Mouse (Mus musculus) lung, embryonic 16.5 days (tissue): ENCODE measurements around the gene Tns4. TPM values are rescaled to one million over a fixed set of nuclear protein-coding genes. Genes with fewer than 3 reads are reported as not detected.

Experiments used
- ATAC-seq: fragments of 200-750 bp; cut with Nextera tagmentation; 2 replicates; pipeline ENCODE4 v1.8.0; 2017; ENCODE audit warnings: low read depth, mild to moderate bottlenecking, moderate library complexity
- H3K27ac ChIP-seq: fragments of 300-500 bp; sonication (generic); 2 replicates; pipeline ENCODE4 v1.5.1; 2014; ENCODE audit warnings: mild to moderate bottlenecking, control low read depth, low read length
- H3K27me3 ChIP-seq: fragments of 300-500 bp; sonication (generic); 2 replicates; pipeline ENCODE4 v1.6.1; 2014; ENCODE audit warnings: low read depth, low read length, mixed read lengths; ENCODE audit not compliant: control insufficient read depth, insufficient read depth
- H3K36me3 ChIP-seq: fragments of 300-500 bp; sonication (generic); 2 replicates; pipeline ENCODE4 v1.6.1; 2014; ENCODE audit warnings: low read length; ENCODE audit not compliant: control insufficient read depth, insufficient read depth
- H3K4me1 ChIP-seq: fragments of 300-500 bp; sonication (generic); replicated peaks from 2 replicates; pipeline ENCODE4 v1.6.1; 2014; ENCODE audit warnings: low read length, mixed read lengths; ENCODE audit not compliant: control insufficient read depth, insufficient read depth
- H3K4me2 ChIP-seq: fragments of 300-500 bp; sonication (generic); 2 replicates; pipeline ENCODE4 v1.6.1; 2014; ENCODE audit warnings: low read depth, low read length, control low read depth
- H3K4me3 ChIP-seq: fragments of 300-500 bp; sonication (generic); 2 replicates; pipeline ENCODE4 v1.5.1; 2014; ENCODE audit warnings: mild to moderate bottlenecking, low read length, control low read depth
- H3K9ac ChIP-seq: fragments of 300-500 bp; sonication (generic); 2 replicates; pipeline ENCODE4 v1.6.1; 2014; ENCODE audit warnings: low read length, control low read depth
- H3K9me3 ChIP-seq: fragments of 300-500 bp; sonication (generic); 2 replicates; pipeline ENCODE4 v1.6.1; 2016; ENCODE audit warnings: low read length; ENCODE audit not compliant: control insufficient read depth
- WGBS: fragments of 180-500 bp; shearing (Covaris S2); extraction: QIAGEN DNeasy Blood & Tissue Kit; methylation state at CpG from one replicate; pipeline ENCODE4 v1.1.7; 2014; 5-methylcytosine and 5-hydroxymethylcytosine counted together
- polyA plus RNA-seq: library from polyadenylated mRNA; unstranded; fragments of >200 nt; fragmentation: Nextera tagmentation; extraction: Ambion mirVana; gene quantifications from 2 replicates; pipeline ENCODE4 v1.2.1, GENCODE M21; 2015

Gene Tns4
- polyA plus RNA-seq, 1 experiment from 2014 or later = 0.39 TPM

GRCm38 (mm10) chr11:99130736-99131462, 41.8 kb upstream of the Tns4 start:
- no peaks in the 10 kb centered on the region for H3K9me3 ChIP-seq
- no peaks in the 10 kb centered on the region for H3K36me3 ChIP-seq
- no peaks in the 10 kb centered on the region for H3K27me3 ChIP-seq
- WGBS = 63% methylated on average over 5 of the region's 5 CpGs
- H3K27ac ChIP-seq = no peak overlapping the region
- no peak overlapping the region for H3K9ac ChIP-seq
- no peak for ATAC-seq
- H3K4me3 ChIP-seq = no peak overlapping the region
- H3K4me1 ChIP-seq = peaks cover 56% of the 10 kb centered on the region
- H3K4me2 ChIP-seq = no peak overlapping the region

GRCm38 (mm10) chr11:99129287-99129686, 40.2 kb upstream of the Tns4 start:
- no peak overlapping the region for H3K27ac ChIP-seq
- no peak overlapping the region for H3K4me3 ChIP-seq
- H3K36me3 ChIP-seq = no peaks in the 10 kb centered on the region
- H3K9me3 ChIP-seq = no peaks in the 10 kb centered on the region
- no peak for ATAC-seq
- H3K27me3 ChIP-seq = no peaks in the 10 kb centered on the region
- no peak overlapping the region for H3K9ac ChIP-seq
- 27% methylated on average over 2 of the region's 2 CpGs for WGBS
- H3K4me2 ChIP-seq = no peak overlapping the region
- H3K4me1 ChIP-seq = peaks cover 58% of the 10 kb centered on the region

GRCm38 (mm10) chr11:99127785-99128682, 38.9 kb upstream of the Tns4 start:
- 61% methylated on average over 18 of the region's 18 CpGs for WGBS
- Histone ChIP-seq H3K9me3 (no peaks in the 10 kb centered on the region), H3K27ac (peak overlapping the region; percentile 97), H3K36me3 (no peaks in the 10 kb centered on the region), H3K27me3 (no peaks in the 10 kb centered on the region), H3K4me2 (peak overlapping the region; percentile 43; the same call in 1 of the 2 replicates), H3K4me3 (no peak overlapping the region), H3K9ac (no peak overlapping the region; the same call in 1 of the 2 replicates), H3K4me1 (peaks cover 48% of the 10 kb centered on the region)
- no peak for ATAC-seq

- WGBS = 11% methylated on average over 5 of the region's 5 CpGs
- H3K4me3 ChIP-seq = no peak overlapping the region
- no peaks in the 10 kb centered on the region for H3K36me3 ChIP-seq
- H3K9me3 ChIP-seq = no peaks in the 10 kb centered on the region
- peak; percentile 80 for ATAC-seq
- H3K4me1 ChIP-seq = peaks cover 39% of the 10 kb centered on the region
- H3K27ac ChIP-seq = peak overlapping the region; percentile 97
- no peaks in the 10 kb centered on the region for H3K27me3 ChIP-seq
- H3K9ac ChIP-seq = peak overlapping the region; percentile 53
- peak overlapping the region; percentile 43 for H3K4me2 ChIP-seq
Measured at GRCm38 (mm10) chr11:99126482-99127253, 37.6 kb upstream of the Tns4 start.

GRCm38 (mm10) chr11:99124635-99125029, 35.5 kb upstream of the Tns4 start:
- Histone ChIP-seq H3K36me3 (no peaks in the 10 kb centered on the region), H3K4me3 (no peak overlapping the region), H3K27me3 (no peaks in the 10 kb centered on the region), H3K4me1 (peaks cover 43% of the 10 kb centered on the region), H3K9me3 (no peaks in the 10 kb centered on the region), H3K4me2 (no peak overlapping the region), H3K27ac (no peak overlapping the region; the same call in 1 of the 2 replicates), H3K9ac (0 out of 2 replicates have a peak overlapping the region, but pooled peaks have one; percentile 5)
- no peak for ATAC-seq
- WGBS = 47% methylated on average over 10 of the region's 10 CpGs

- no peak overlapping the region; the same call in 1 of the 2 replicates for H3K27ac ChIP-seq
- no peak overlapping the region for H3K4me2 ChIP-seq
- no peak for ATAC-seq
- H3K27me3 ChIP-seq = no peaks in the 10 kb centered on the region
- H3K36me3 ChIP-seq = no peaks in the 10 kb centered on the region
- H3K4me3 ChIP-seq = no peak overlapping the region
- H3K9me3 ChIP-seq = no peaks in the 10 kb centered on the region
- H3K4me1 ChIP-seq = peaks cover 43% of the 10 kb centered on the region
- no peak overlapping the region for H3K9ac ChIP-seq
- 37% methylated on average over 15 of the region's 15 CpGs for WGBS
Measured at GRCm38 (mm10) chr11:99123977-99124634, 35.0 kb upstream of the Tns4 start.

- peak overlapping the region; percentile 19; the same call in 1 of the 2 replicates for H3K27ac ChIP-seq
- ATAC-seq = no peak
- no peaks in the 10 kb centered on the region for H3K27me3 ChIP-seq
Measured at GRCm38 (mm10) chr11:99122703-99123102, 33.6 kb upstream of the Tns4 start.

GRCm38 (mm10) chr11:99121218-99121631, 32.1 kb upstream of the Tns4 start:
- WGBS = 65% methylated on average over 14 of the region's 14 CpGs
- no peak overlapping the region for H3K27ac ChIP-seq
- no peak overlapping the region for H3K4me3 ChIP-seq
- H3K9ac ChIP-seq = no peak overlapping the region; the same call in 1 of the 2 replicates
- H3K4me1 ChIP-seq = peaks cover 19% of the 10 kb centered on the region
- no peak for ATAC-seq
- H3K27me3 ChIP-seq = no peaks in the 10 kb centered on the region
- no peaks in the 10 kb centered on the region for H3K36me3 ChIP-seq
- no peaks in the 10 kb centered on the region for H3K9me3 ChIP-seq
- H3K4me2 ChIP-seq = no peak overlapping the region

More at GRCm38 (mm10) chr11:99122703-99123102, 33.6 kb upstream of the Tns4 start:
- WGBS = 65% methylated on average over 3 of the region's 3 CpGs
- Histone ChIP-seq H3K4me2 (no peak overlapping the region), H3K9me3 (no peaks in the 10 kb centered on the region), H3K4me3 (no peak overlapping the region), H3K36me3 (no peaks in the 10 kb centered on the region), H3K9ac (no peak overlapping the region), H3K4me1 (peaks cover 34% of the 10 kb centered on the region)
